Mouse (Mus musculus) olfactory bulb, adult 2 months (tissue): ENCODE data around the gene Trim23. TPM values are rescaled to one million over a fixed set of nuclear protein-coding genes. Genes with fewer than 3 reads are reported as not detected.
A peak's percentile ranks its signal among the peaks of the same experiment; 100 is the strongest.

Experiments
- H3K27ac ChIP-seq: fragments of 200-500 bp; 2 replicates; pipeline ENCODE4 v1.5.1; 2012; ENCODE audit warnings: low read depth, low read length; ENCODE audit not compliant: insufficient read depth
- H3K4me1 ChIP-seq: fragments of 200-500 bp; 2 replicates; pipeline ENCODE4 v1.6.1; 2012; ENCODE audit warnings: low read length; ENCODE audit not compliant: control insufficient read depth, insufficient read depth
- H3K4me3 ChIP-seq: fragments of 200-500 bp; 2 replicates; pipeline ENCODE4 v1.5.1; 2012; ENCODE audit warnings: mild to moderate bottlenecking, low read depth, low read length, moderate library complexity; ENCODE audit not compliant: insufficient read depth
- CTCF ChIP-seq: fragments of 200-500 bp; IDR thresholded peaks from 2 replicates; pipeline ENCODE4 v1.5.1; 2012; ENCODE audit warnings: low read depth, mild to moderate bottlenecking, low read length, moderate library complexity; ENCODE audit not compliant: insufficient read depth
- POLR2A ChIP-seq: fragments of 200-500 bp; IDR thresholded peaks from 2 replicates; pipeline ENCODE4 v1.6.1; 2012; ENCODE audit warnings: mild to moderate bottlenecking, low read depth, low read length, moderate library complexity; ENCODE audit not compliant: insufficient read depth
- WGBS: fragments of 180-500 bp; shearing (Covaris S2); methylation state at CpG from one replicate; pipeline ENCODE4 v1.1.7; 2018; 5-methylcytosine and 5-hydroxymethylcytosine counted together
- polyA plus RNA-seq: library from polyadenylated mRNA; stranded (reverse); fragments of >200 nt; gene quantifications from 2 replicates; pipeline ENCODE4 v1.2.4, GENCODE M21; 2012; ENCODE audit warnings: low replicate concordance; ENCODE audit not compliant: missing spikeins, insufficient read depth, insufficient read length

Trim23 gene
- not detected in 2 replicates for polyA plus RNA-seq

DNA sequence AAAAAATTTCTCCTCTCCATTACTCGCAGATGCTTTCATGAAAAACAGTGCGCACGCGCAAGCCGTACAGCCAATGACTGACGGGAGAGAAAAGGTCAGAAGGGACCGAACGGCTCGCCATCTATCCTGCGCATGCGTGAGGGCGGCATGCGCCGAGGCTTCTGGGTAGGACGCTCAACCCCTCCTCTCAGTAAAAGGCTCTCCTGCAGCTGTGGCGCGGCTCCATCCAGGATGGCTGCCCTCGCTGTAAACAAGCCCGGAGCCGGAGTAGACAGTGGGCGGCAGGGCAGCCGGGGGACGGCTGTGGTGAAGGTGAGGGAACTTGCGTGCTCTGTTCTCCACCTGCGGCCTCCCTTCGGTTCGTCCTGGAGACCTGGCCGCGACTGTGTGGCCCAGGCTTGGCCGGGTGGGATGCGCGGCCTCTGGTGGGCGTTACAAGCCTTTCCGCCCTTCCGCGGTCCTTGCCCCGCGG lies at the start of gene Trim23:
Gene Trim23 (plus strand): TSS at position 148 of the 472 bp plus-strand sequence.
- Histone ChIP-seq H3K4me1 (peaks cover 3% of the 10 kb centered on the region; the same call in 1 of the 2 replicates), H3K4me3 (peak within 1 kb of the TSS; percentile 97), H3K27ac (peak within 1 kb of the TSS; percentile 68)
- TF ChIP-seq POLR2A (peak; percentile 85), CTCF (no peak)
- WGBS: under 1% methylated on average over 38 of the region's 38 CpGs

DNA sequence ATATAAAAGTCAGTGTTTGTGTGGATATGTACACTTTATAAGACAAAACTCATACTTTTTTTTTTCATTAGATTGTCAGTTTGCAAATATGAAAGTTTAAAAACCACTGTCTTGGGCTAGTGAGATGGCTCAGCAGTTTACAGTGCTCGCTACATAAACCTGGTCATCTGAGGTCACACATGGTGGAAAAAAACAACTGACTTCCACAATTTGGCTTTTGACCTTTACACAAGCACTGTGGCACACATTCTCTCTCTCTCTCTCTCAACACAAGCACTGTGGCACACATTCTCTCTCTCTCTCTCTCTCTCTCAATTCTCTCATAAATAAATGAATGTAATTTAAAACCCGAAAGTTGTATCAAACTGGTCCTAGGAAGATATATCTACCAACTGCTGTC lies 46.0 kb upstream of the Trim23 start:
- H3K4me3 ChIP-seq: no peak overlapping the region
- no peaks in the 10 kb centered on the region for H3K4me1 ChIP-seq
- 96% methylated on average over 2 of the region's 2 CpGs for WGBS
- TF ChIP-seq POLR2A (no peak), CTCF (no peak)
- H3K27ac ChIP-seq: no peak overlapping the region

DNA sequence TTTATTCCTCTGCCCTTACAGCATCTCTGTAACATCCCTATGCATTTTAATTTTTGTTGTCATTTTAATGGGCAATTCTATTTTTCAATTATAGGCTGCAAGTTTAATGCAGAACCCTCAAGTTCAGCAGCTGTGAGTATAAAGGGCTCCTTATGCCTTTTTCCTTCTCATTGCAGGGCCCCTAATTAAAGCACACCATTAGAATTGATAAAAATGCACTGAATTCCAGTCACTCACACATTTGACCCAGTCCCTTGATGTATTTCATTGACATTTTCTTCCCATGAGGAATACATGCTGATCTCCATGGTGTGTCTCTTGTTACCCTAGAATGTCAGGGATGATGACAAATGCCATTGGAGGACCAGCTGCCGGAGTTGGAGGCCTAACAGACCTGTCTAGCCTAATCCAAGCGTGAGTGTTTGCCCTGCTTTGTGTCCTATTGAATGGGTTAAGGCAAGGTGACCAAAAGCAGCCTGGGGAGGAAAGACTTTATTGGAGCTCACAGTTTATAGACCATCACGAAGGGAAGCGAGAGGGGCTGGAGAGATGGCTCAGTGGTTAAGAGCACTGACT lies 44.0 kb upstream of the Trim23 start:
- H3K4me3 ChIP-seq: no peak overlapping the region
- no peak overlapping the region for H3K27ac ChIP-seq
- TF ChIP-seq CTCF (no peak), POLR2A (no peak)
- 63% methylated on average over 4 of the region's 4 CpGs for WGBS
- H3K4me1 ChIP-seq: no peaks in the 10 kb centered on the region

DNA sequence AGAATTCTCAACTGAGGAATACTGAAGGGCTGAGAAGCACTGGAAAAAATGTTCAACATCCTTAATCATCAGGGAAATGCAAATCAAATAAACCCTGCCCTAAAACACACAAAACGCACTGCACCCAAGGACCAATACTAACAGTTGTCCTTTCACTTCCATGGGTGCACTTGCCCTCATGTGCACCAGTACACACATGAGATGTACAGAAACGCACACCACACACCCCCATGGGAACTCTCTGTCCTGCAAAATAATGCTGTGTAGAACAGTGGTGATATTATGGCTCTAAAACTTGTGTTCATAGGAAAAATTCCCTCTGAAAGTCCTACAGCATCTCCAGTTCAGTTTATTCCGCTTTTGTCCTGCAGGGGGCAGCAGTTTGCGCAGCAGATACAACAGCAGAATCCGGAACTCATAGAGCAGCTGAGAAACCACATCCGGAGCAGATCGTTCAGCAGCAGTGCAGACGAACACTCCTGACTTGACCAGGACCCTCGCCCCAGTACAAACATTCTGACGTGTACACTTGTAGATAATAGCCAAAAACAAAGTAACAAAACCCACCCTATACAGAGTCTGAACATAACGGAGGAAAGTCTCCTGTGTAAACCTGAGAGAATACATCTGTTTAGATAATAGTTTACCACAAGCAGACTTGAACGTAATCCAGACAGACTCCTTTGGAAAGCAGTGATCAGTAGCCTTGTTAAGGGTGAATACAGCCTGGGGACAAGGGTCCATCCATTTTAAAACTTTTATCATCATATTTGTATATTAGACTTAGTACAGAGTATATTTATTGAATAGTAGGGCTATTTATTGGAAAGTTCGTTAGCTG lies 39.0 kb upstream of the Trim23 start:
- TF ChIP-seq POLR2A: no peak
- 0 out of 2 replicates have a peak, but pooled peaks have one; percentile 30 for TF ChIP-seq CTCF
- no peak overlapping the region for H3K4me3 ChIP-seq

DNA sequence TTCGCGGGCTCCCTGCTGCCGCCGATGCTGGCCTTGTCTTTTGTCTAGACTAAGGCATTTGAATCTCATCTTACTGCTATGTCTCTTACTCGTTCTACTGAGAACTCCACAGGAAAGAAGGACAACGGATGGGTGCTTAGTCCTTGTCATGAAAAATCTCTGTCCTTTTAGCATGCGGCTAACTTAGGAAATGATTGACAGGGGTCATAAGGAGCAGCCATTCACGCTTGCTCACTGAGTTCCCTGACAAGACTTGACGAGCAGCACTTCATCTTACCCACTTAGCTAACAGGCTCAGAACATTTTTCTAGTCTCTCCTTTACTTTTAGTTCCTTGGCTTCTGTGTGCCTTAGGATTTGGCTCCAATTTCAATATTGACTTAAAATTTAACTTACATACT lies 33.7 kb upstream of the Trim23 start:
- H3K27ac ChIP-seq: no peak overlapping the region
- no peak overlapping the region for H3K4me3 ChIP-seq
- WGBS: 80% methylated on average over 9 of the region's 9 CpGs
- no peak for TF ChIP-seq POLR2A
- no peak for TF ChIP-seq CTCF
- H3K4me1 ChIP-seq: no peaks in the 10 kb centered on the region

More for the DNA sequence above, 39.0 kb upstream of the Trim23 start:
- Histone ChIP-seq H3K4me1 (no peaks in the 10 kb centered on the region), H3K27ac (no peak overlapping the region)
- 42% methylated on average over 13 of the region's 13 CpGs for WGBS

DNA sequence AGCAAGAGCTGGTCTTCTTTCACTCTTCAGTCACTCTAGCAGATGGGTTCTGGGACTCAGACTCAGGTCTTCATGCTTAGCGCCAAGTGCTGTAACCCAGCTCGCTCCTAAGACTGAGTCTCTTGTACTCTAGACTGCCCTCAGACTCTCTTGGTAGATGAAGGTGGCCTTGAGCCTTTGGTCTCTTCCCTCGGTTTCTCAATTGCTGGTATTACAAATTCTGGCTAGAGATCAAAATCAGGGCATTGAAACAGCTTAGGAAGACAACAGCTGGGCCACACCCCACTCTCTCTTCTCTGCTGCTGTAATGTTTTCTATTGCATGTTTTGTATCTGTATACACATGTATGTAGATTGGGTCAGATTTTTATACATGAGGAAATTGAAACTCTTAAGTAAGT lies 33.0 kb upstream of the Trim23 start:
- WGBS: 83% methylated on average over 3 of the region's 3 CpGs
- H3K4me1 ChIP-seq: no peaks in the 10 kb centered on the region
- H3K4me3 ChIP-seq: no peak overlapping the region
- H3K27ac ChIP-seq: no peak overlapping the region
- TF ChIP-seq POLR2A (no peak), CTCF (no peak)

DNA sequence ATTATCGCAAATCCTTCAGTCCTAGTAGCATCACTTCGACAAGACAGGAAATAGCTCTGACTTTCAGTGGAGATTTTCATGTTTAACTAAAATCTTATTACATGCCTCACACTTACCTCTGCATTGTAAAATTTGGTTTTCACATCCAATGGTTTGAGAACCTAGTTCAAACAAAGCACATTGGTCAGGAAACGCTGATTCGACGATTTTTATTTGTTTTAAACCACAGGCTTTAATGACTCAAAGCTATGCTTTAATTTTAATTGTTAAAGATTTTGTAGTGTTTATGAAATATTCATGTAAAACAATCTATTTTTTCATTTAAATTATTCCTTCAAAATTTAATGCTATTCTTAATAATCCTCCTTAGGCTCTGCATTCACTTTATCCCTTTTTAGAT lies 24.4 kb upstream of the Trim23 start:
- H3K4me1 ChIP-seq: no peaks in the 10 kb centered on the region
- no peak overlapping the region for H3K4me3 ChIP-seq
- no peak for TF ChIP-seq CTCF
- TF ChIP-seq POLR2A: no peak
- H3K27ac ChIP-seq: no peak overlapping the region
- WGBS: 95% methylated on average over 5 of the region's 5 CpGs

DNA sequence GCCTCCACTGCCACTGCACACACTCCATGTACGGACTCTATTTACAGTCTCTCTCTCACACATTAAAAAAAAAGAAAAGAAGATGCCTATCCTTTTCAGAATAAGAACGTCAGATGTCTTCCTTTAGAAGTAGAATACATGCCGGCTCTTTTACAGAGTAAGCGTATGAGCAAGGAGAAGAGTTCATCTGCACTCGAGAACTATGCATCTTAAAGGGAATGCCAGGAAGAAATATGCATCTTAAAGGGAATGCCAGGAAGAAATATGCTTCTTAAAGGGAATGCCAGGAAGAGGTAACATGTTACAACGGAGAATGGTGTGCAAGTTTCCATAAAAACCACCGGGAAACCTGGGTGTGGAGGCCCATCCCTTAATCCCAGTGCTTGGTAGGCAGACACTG lies 23.5 kb upstream of the Trim23 start:
- no peak overlapping the region for H3K27ac ChIP-seq
- TF ChIP-seq CTCF (no peak), POLR2A (no peak)
- no peaks in the 10 kb centered on the region for H3K4me1 ChIP-seq
- WGBS: 86% methylated on average over 7 of the region's 7 CpGs
- no peak overlapping the region for H3K4me3 ChIP-seq

DNA sequence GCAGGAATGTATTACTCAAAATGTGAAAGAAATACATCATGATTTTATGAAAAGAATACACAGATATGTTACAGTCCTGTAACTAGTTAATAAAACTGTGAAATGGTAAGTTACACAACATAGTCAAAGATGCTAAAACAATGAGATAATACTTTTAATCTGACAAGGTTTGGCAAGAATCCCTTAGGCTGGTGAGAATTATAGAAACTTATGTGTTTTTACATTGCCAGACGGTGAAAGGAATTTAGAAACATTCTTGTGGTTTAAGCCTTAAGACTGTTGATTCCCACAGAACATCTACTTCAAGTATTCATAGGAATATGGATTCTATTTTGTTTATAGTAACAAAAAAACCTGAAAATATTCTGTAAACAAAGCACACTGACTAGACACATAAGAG lies 22.9 kb upstream of the Trim23 start:
- Histone ChIP-seq H3K4me3 (no peak overlapping the region), H3K4me1 (no peaks in the 10 kb centered on the region), H3K27ac (no peak overlapping the region)
- TF ChIP-seq CTCF (no peak), POLR2A (no peak)
- 87% methylated on average over 1 of the region's 1 CpGs for WGBS
